Mouse (Mus musculus): ENCODE results near the gene Dnm3.

DNA sequence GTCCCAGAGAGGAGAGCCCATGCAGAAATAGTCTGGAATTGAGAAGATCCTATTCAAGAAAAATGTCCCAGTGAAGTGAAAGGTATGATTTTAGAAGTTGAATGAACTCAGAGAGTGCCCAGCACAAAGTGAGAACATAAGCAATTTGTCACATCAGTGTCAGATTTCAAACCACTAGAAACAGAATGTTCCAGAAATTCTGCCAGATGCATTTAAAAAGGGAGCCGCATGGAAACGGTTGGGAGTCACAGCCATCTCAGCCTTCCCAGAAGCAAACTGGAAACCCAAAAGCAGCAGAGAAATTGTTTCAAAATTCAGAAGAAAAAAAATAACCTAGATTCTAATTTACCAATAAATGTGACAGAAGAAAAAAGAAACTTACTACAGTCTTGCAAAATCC lies 154.7 kb downstream of the Dnm3 start:
- TF ChIP-seq E2F4 (IDR thresholded peaks at IDR 0.05; ENCODE audit: insufficient read depth) (no peak), POLR2A (IDR thresholded peaks at IDR 0.05; ENCODE audit: insufficient read length, low read depth) (no peak), TCF12 (IDR thresholded peaks at IDR 0.05; ENCODE audit: insufficient read depth, poor library complexity, severe bottlenecking) (no peak), CEBPB (IDR thresholded peaks at IDR 0.05; ENCODE audit: insufficient read depth, poor library complexity, severe bottlenecking) (no peak), USF1 (IDR thresholded peaks at IDR 0.05; ENCODE audit: low read depth) (no peak), MYOD1 (IDR thresholded peaks at IDR 0.05; ENCODE audit: control insufficient read depth in 1 of 3, insufficient read length in 2 of 3, low read depth in 2 of 3) (no peak), MYOG (IDR thresholded peaks at IDR 0.05; ENCODE audit: control insufficient read depth in 1 of 3, insufficient read depth in 1 of 3, insufficient read length in 2 of 3, low read depth in 2 of 3) (no peak), TCF3 (IDR thresholded peaks at IDR 0.05; ENCODE audit: insufficient read length, low read depth) (no peak)
